28 mouse cellular contexts compared by ENCODE assay signal in genomic region chr10:117096096-117096495, GRCm38 (mm10). TPM values are rescaled to one million over a fixed set of nuclear protein-coding genes. Genes with fewer than 3 reads are reported as not detected.
A peak's percentile ranks its signal among the peaks of the same experiment; 100 is the strongest.
DNase-seq lines count a peak whose midpoint lies in the region; ATAC-seq lines count a peak whose summit lies in the region.
"Had no signal": no experiment of that assay in that cellular context is flagged by ENCODE, and none has a peak within 500 bp of the region (broad histone marks: within the 10 kb centered on the region; RNA-seq: fewer than 3 reads in every experiment).

No protein-coding gene starts in this region.

- WGBS in hindbrain, embryonic 12.5 days, result 92% methylated on average over 6 of the region's 6 CpGs
- 86% methylated on average over 6 of the region's 6 CpGs for WGBS in hindbrain, embryonic 11.5 days
- WGBS in hindbrain, embryonic 15.5 days, result 80% methylated on average over 6 of the region's 6 CpGs
- WGBS in hindbrain, embryonic 10.5 days, result 88% methylated on average over 6 of the region's 6 CpGs
- WGBS in liver, embryonic 13.5 days (ENCODE audit: insufficient replicate concordance), result 85% methylated on average over 6 of the region's 6 CpGs

- H3K4me3 ChIP-seq in hindbrain, embryonic 12.5 days, result no peak overlapping the region
- H3K4me3 ChIP-seq in hindbrain, embryonic 11.5 days (ENCODE audit: low read depth, low read length), result no peak overlapping the region
- H3K4me3 ChIP-seq in hindbrain, embryonic 15.5 days, result no peak overlapping the region
- no peak overlapping the region for H3K4me3 ChIP-seq in hindbrain, embryonic 10.5 days
- no peak overlapping the region for H3K4me3 ChIP-seq in liver, embryonic 13.5 days (replicated peaks)
- H3K4me3 ChIP-seq: embryonic facial prominence, embryonic 10.5 days; embryonic facial prominence, embryonic 12.5 days; forebrain, embryonic 13.5 days; forebrain, embryonic 15.5 days had no signal

- no peak for ATAC-seq in hindbrain, embryonic 12.5 days (ENCODE audit: low FRiP score)
- ATAC-seq in hindbrain, embryonic 11.5 days (ENCODE audit: low FRiP score), result no peak
- no peak for ATAC-seq in hindbrain, embryonic 15.5 days (ENCODE audit: low FRiP score, low read depth)
- no peak for ATAC-seq in liver, embryonic 13.5 days (ENCODE audit: low read depth)
- ATAC-seq: activated CD4-positive, CD25-positive, alpha-beta regulatory T cell, adult 4 months; CD4-positive, CD25-positive, alpha-beta regulatory T cell, adult 4 months; forebrain, embryonic 13.5 days; forebrain, embryonic 15.5 days; Patski had no signal

- no peaks in the 10 kb centered on the region for H3K9me3 ChIP-seq in hindbrain, embryonic 12.5 days (replicated peaks)
- no peaks in the 10 kb centered on the region for H3K9me3 ChIP-seq in hindbrain, embryonic 11.5 days (ENCODE audit: control insufficient read depth, low read length)
- no peaks in the 10 kb centered on the region for H3K9me3 ChIP-seq in hindbrain, embryonic 15.5 days
- no peaks in the 10 kb centered on the region for H3K9me3 ChIP-seq in hindbrain, embryonic 10.5 days
- H3K9me3 ChIP-seq in liver, embryonic 13.5 days (replicated peaks), result no peaks in the 10 kb centered on the region
- H3K9me3 ChIP-seq: embryonic facial prominence, embryonic 10.5 days; embryonic facial prominence, embryonic 12.5 days; forebrain, embryonic 13.5 days; forebrain, embryonic 15.5 days; G1E had no signal

- H3K27me3 ChIP-seq in hindbrain, embryonic 12.5 days, result no peaks in the 10 kb centered on the region
- no peaks in the 10 kb centered on the region for H3K27me3 ChIP-seq in hindbrain, embryonic 11.5 days (ENCODE audit: control insufficient read depth, insufficient read depth, low read length)
- H3K27me3 ChIP-seq in hindbrain, embryonic 15.5 days, result no peaks in the 10 kb centered on the region
- no peaks in the 10 kb centered on the region for H3K27me3 ChIP-seq in hindbrain, embryonic 10.5 days (ENCODE audit: insufficient read depth, poor library complexity, severe bottlenecking)
- no peaks in the 10 kb centered on the region for H3K27me3 ChIP-seq in liver, embryonic 13.5 days
- H3K27me3 ChIP-seq: CH12.LX; embryonic facial prominence, embryonic 12.5 days; forebrain, embryonic 13.5 days; forebrain, embryonic 15.5 days; Patski had no signal

- peak; percentile 45 to 67 for DNase-seq in adrenal gland, adult (ENCODE audit: inconsistent age in 2 of 2, low spot score in 1 of 2)
- DNase-seq in adrenal gland, postnatal 14 days, result no peak
- no peak for DNase-seq in hindbrain, embryonic 11.5 days (ENCODE audit: low spot score)
- no peak for DNase-seq in hindbrain, embryonic 10.5 days (ENCODE audit: low spot score)
- DNase-seq in liver, embryonic 13.5 days, result no peak
- no peak for DNase-seq in liver
- DNase-seq: adrenal gland, adult 2 months; adrenal gland, postnatal 10 days; B cell, adult 2 months; cerebellum, adult 11-12 months; cerebellum, adult 2 months; cerebellum, adult 9-10 months; cerebellum, postnatal 10 days; cerebellum, postnatal 25 days had no signal

- peaks cover 18% of the 10 kb centered on the region for H3K4me1 ChIP-seq in hindbrain, embryonic 12.5 days
- H3K4me1 ChIP-seq in hindbrain, embryonic 11.5 days (replicated peaks; ENCODE audit: control insufficient read depth, insufficient read depth, low read length), result peaks cover 2% of the 10 kb centered on the region; the same call in 1 of the 2 replicates
- peaks cover 19% of the 10 kb centered on the region for H3K4me1 ChIP-seq in hindbrain, embryonic 15.5 days (replicated peaks)
- peaks cover 39% of the 10 kb centered on the region for H3K4me1 ChIP-seq in hindbrain, embryonic 10.5 days (replicated peaks)
- peaks cover 75% of the 10 kb centered on the region for H3K4me1 ChIP-seq in liver, embryonic 13.5 days (replicated peaks)

- H3K27ac ChIP-seq in hindbrain, embryonic 12.5 days, result peak overlapping the region; percentile 42; the same call in 1 of the 2 replicates
- H3K27ac ChIP-seq in hindbrain, embryonic 11.5 days (ENCODE audit: low read depth, low read length), result no peak overlapping the region; the same call in 1 of the 2 replicates
- H3K27ac ChIP-seq in hindbrain, embryonic 15.5 days (replicated peaks), result peak overlapping the region; percentile 34; the same call in 1 of the 2 replicates
- no peak overlapping the region; the same call in 1 of the 2 replicates for H3K27ac ChIP-seq in hindbrain, embryonic 10.5 days
- H3K27ac ChIP-seq in liver, embryonic 13.5 days, result peak overlapping the region; percentile 71; the same call in 1 of the 2 replicates
- H3K27ac ChIP-seq: embryonic facial prominence, embryonic 10.5 days; embryonic facial prominence, embryonic 12.5 days; forebrain, embryonic 13.5 days; forebrain, embryonic 15.5 days had no signal

- no peak overlapping the region for H3K4me2 ChIP-seq in hindbrain, embryonic 12.5 days (replicated peaks)
- H3K4me2 ChIP-seq in hindbrain, embryonic 11.5 days (replicated peaks; ENCODE audit: low read depth, low read length), result no peak overlapping the region
- H3K4me2 ChIP-seq in hindbrain, embryonic 15.5 days, result no peak overlapping the region
- H3K4me2 ChIP-seq in liver, embryonic 13.5 days, result no peak overlapping the region
- H3K4me2 ChIP-seq: embryonic facial prominence, embryonic 12.5 days; forebrain, embryonic 13.5 days; forebrain, embryonic 15.5 days had no signal

- H3K36me3 ChIP-seq in hindbrain, embryonic 12.5 days, result 0 out of 2 replicates have a peak, but pooled peaks cover 1% of the 10 kb centered on the region
- no peaks in the 10 kb centered on the region for H3K36me3 ChIP-seq in hindbrain, embryonic 11.5 days (ENCODE audit: control insufficient read depth, insufficient read depth, low read length)
- 0 out of 2 replicates have a peak, but pooled peaks cover 2% of the 10 kb centered on the region for H3K36me3 ChIP-seq in hindbrain, embryonic 15.5 days
- peaks cover 21% of the 10 kb centered on the region for H3K36me3 ChIP-seq in hindbrain, embryonic 10.5 days
- peaks cover 45% of the 10 kb centered on the region for H3K36me3 ChIP-seq in liver, embryonic 13.5 days

- no peak overlapping the region for H3K9ac ChIP-seq in hindbrain, embryonic 12.5 days
- no peak overlapping the region for H3K9ac ChIP-seq in hindbrain, embryonic 11.5 days (ENCODE audit: low read depth, low read length)
- no peak overlapping the region for H3K9ac ChIP-seq in hindbrain, embryonic 15.5 days
- no peak overlapping the region for H3K9ac ChIP-seq in liver, embryonic 13.5 days
- H3K9ac ChIP-seq: embryonic facial prominence, embryonic 12.5 days; forebrain, embryonic 13.5 days; forebrain, embryonic 15.5 days had no signal

RNA-seq across cellular contexts. Expression of gene Cct2, which starts 32.5 kb away (rescaled TPM):
- total RNA-seq in adrenal gland, postnatal 14 days (2021), result 224 and 240 TPM in 2 replicates
- 247 and 251 TPM in 2 replicates for polyA plus RNA-seq in hindbrain, embryonic 12.5 days (2016; fragmentation: Nextera tagmentation; extraction: Ambion mirVana)
- polyA plus RNA-seq in hindbrain, embryonic 11.5 days (2014; fragmentation: Nextera tagmentation; extraction: Ambion mirVana), result 321 and 357 TPM in 2 replicates
- 237 and 245 TPM in 2 replicates for polyA plus RNA-seq in hindbrain, embryonic 15.5 days (2015; fragmentation: Nextera tagmentation; extraction: Ambion mirVana)
- 264 and 323 TPM in 2 replicates for polyA plus RNA-seq in hindbrain, embryonic 10.5 days (2016; fragmentation: Nextera tagmentation; extraction: Ambion mirVana)
- polyA plus RNA-seq in liver, embryonic 13.5 days (2015; fragmentation: Nextera tagmentation; extraction: Ambion mirVana), result 220 and 240 TPM in 2 replicates

RNA-seq across cellular contexts. Expression of gene Lrrc10, which starts 51.0 kb away (rescaled TPM):
- not detected in 2 replicates for total RNA-seq in adrenal gland, postnatal 14 days (2021)
- not detected in 2 replicates for polyA plus RNA-seq in hindbrain, embryonic 12.5 days (2016; fragmentation: Nextera tagmentation; extraction: Ambion mirVana)
- 0.12 TPM in 1 of 2 replicates, not detected in the other for polyA plus RNA-seq in hindbrain, embryonic 11.5 days (2014; fragmentation: Nextera tagmentation; extraction: Ambion mirVana)
- not detected in 2 replicates for polyA plus RNA-seq in hindbrain, embryonic 15.5 days (2015; fragmentation: Nextera tagmentation; extraction: Ambion mirVana)
- not detected in 2 replicates for polyA plus RNA-seq in hindbrain, embryonic 10.5 days (2016; fragmentation: Nextera tagmentation; extraction: Ambion mirVana)
- 0.10 TPM in 1 of 2 replicates, not detected in the other for polyA plus RNA-seq in liver, embryonic 13.5 days (2015; fragmentation: Nextera tagmentation; extraction: Ambion mirVana)
- total RNA-seq: adrenal gland, adult 2 months; adrenal gland, postnatal 10 days; adrenal gland, postnatal 36 days; CH12.LX; G1E had no signal
- polyA plus RNA-seq: activated CD4-positive, CD25-positive, alpha-beta regulatory T cell, adult 4 months; adrenal gland, adult 2 months; CD4-positive, CD25-positive, alpha-beta regulatory T cell, adult 4 months; cerebellum, adult 2 months; embryonic facial prominence, embryonic 10.5 days; embryonic facial prominence, embryonic 12.5 days; embryonic facial prominence, embryonic 14.5 days; forebrain, embryonic 11.5 days; forebrain, embryonic 13.5 days; forebrain, embryonic 15.5 days; Patski had no signal

RNA-seq across cellular contexts. Expression of gene Frs2, which starts 52.2 kb away (rescaled TPM):
- 26.4 and 30.9 TPM in 2 replicates for total RNA-seq in adrenal gland, postnatal 14 days (2021)
- polyA plus RNA-seq in hindbrain, embryonic 12.5 days (2016; fragmentation: Nextera tagmentation; extraction: Ambion mirVana), result 25.3 and 31.7 TPM in 2 replicates
- 28.8 and 31.1 TPM in 2 replicates for polyA plus RNA-seq in hindbrain, embryonic 11.5 days (2014; fragmentation: Nextera tagmentation; extraction: Ambion mirVana)
- 20.3 and 23.4 TPM in 2 replicates for polyA plus RNA-seq in hindbrain, embryonic 15.5 days (2015; fragmentation: Nextera tagmentation; extraction: Ambion mirVana)
- 19.8 and 21.4 TPM in 2 replicates for polyA plus RNA-seq in hindbrain, embryonic 10.5 days (2016; fragmentation: Nextera tagmentation; extraction: Ambion mirVana)
- 8.1 and 11.7 TPM in 2 replicates for polyA plus RNA-seq in liver, embryonic 13.5 days (2015; fragmentation: Nextera tagmentation; extraction: Ambion mirVana)

Comparison
In these comparisons a context has a peak if more than half of its experiments do, and no peak if none do; other contexts are left out.
1. DNase-seq: peak in adrenal gland, adult (2 of 2); none in adrenal gland, postnatal 14 days (single experiment), hindbrain, embryonic 11.5 days (single experiment), hindbrain, embryonic 10.5 days (single experiment), liver, embryonic 13.5 days (single experiment) and liver (single experiment).
2. H3K27ac ChIP-seq: peak in hindbrain, embryonic 12.5 days (single experiment), hindbrain, embryonic 15.5 days (single experiment) and liver, embryonic 13.5 days (single experiment); none in hindbrain, embryonic 11.5 days (single experiment) and hindbrain, embryonic 10.5 days (single experiment).